Mouse (Mus musculus) ES-E14 (cell line): ENCODE measurements around the gene Spdya.

Experiments
- HCFC1 ChIP-seq: IDR thresholded peaks from 2 replicates; pipeline ENCODE4 v1.6.1; 2012; ENCODE audit warnings: low read length, inconsistent platforms, borderline replicate concordance; ENCODE audit not compliant: insufficient read depth
- ZC3H11A ChIP-seq: IDR thresholded peaks from 2 replicates; pipeline ENCODE4 v1.6.1; 2012; ENCODE audit warnings: low read depth, mild to moderate bottlenecking, inconsistent platforms, low read length, borderline replicate concordance
- ZNF384 ChIP-seq: IDR thresholded peaks from 2 replicates; pipeline ENCODE4 v1.6.1; 2012; ENCODE audit warnings: low read depth, low read length, inconsistent platforms

- TF ChIP-seq ZC3H11A (no peak), ZNF384 (no peak), HCFC1 (no peak)
Observed at GRCm38 (mm10) chr17:71637750-71638265, 85.9 kb downstream of the Spdya start.
